Mouse (Mus musculus) ES-E14 (cell line): Measurements from ENCODE around the gene Trim2.

Source experiments
- CHD2 ChIP-seq: IDR thresholded peaks from 2 replicates; pipeline ENCODE4 v1.6.1; 2014; ENCODE audit warnings: mild to moderate bottlenecking, low read depth, low read length, inconsistent platforms
- HCFC1 ChIP-seq: IDR thresholded peaks from 2 replicates; pipeline ENCODE4 v1.6.1; 2012; ENCODE audit warnings: low read length, inconsistent platforms, borderline replicate concordance; ENCODE audit not compliant: insufficient read depth
- ZC3H11A ChIP-seq: IDR thresholded peaks from 2 replicates; pipeline ENCODE4 v1.6.1; 2012; ENCODE audit warnings: low read depth, mild to moderate bottlenecking, inconsistent platforms, low read length, borderline replicate concordance
- ZNF384 ChIP-seq: IDR thresholded peaks from 2 replicates; pipeline ENCODE4 v1.6.1; 2012; ENCODE audit warnings: low read depth, low read length, inconsistent platforms

DNA sequence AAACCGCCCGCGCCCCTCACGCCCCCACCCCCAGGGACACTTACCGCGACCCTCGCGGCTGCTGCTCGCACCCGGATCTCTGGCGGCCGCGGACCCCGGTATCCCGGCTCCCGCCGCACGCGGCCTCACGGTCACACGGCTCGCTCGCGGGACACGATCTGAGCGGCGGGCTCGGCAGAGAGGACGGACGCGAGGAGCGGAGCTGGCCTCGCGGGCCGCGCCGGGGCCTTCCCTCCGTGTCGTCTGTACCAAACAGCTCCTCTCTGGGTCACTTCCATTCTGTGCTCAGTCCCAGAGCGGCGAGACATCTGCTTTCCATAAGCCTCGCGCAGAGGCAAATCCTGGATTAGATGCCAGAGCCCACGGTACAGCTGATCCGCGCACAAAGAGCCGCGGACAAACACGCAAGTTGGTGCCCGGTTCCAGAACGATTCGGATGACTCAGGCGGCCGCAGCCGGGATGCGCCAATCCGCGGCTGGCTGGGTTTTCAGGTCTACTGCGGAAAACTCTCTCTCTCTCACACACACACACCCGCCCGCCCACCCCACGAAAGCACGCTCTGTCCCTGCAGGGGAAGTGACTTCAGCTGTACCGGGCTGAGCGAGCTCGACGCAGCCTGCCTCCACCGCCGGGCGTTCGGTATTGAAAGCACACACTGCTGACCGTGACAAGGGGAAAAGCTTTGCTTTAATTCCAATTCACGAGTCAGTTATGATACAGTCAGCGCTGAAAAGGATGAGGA lies 47.2 kb downstream of the Trim2 start:
- no peak for TF ChIP-seq ZNF384
- TF ChIP-seq ZC3H11A: no peak
- no peak for TF ChIP-seq CHD2
- TF ChIP-seq HCFC1: no peak
